Mouse (Mus musculus): ENCODE results near the gene Epha10.

- TF ChIP-seq EP300 (IDR thresholded peaks at IDR 0.05) = no peak
- TF ChIP-seq CTCF (IDR thresholded peaks at IDR 0.05) = no peak
Measured at GRCm38 (mm10) chr4:124951036-124951433, 70.3 kb downstream of the Epha10 start.
